Mouse (Mus musculus): Measurements from ENCODE around the gene Sde2. TPM values are rescaled to one million over a fixed set of nuclear protein-coding genes. Genes with fewer than 3 reads are reported as not detected.

The Sde2 gene
- total and polyA plus RNA-seq, 3 experiments = 43.2 to 72.2 (median 51.6) TPM

DNA sequence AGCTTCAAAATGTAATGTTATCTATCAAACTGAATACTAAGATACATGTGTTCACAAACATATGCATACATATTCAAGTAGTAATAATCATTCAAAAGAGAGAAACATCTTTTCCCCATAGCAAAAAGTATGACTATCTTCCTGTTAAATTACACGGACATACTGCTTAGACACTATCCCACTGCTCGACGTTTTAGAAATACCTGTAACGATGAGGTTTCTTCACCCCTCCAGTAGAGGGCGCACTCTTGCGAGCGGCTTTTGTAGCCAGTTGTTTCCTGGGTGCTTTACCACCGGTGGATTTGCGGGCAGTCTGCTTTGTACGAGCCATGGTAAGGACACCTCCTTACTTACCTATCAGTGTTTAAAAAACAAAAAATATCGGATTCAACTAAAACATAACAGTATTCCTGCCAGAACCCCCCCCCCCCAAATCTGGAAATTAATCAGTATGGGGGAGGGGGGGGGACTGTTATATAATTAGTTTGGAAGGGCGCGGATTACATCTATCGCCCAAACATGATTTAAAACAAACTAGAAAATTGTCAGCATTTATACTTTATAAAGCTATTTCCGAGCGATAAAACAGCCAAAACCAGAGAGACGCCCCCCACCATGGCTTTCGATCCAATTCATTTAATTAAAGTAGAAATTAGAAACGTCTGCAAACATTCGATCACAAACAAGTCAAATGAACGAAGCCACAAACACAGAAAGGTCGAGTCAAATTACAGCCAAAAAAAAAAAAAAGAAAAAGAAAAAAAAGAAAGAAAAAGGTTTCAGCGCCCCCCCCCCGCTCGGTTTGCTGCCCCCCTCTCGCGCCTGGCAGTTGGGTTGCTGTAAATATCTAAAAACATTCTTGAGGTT lies 39.1 kb upstream of the Sde2 start:
- ATAC-seq (ENCODE audit: extremely low read depth, insufficient number of reproducible peaks, low FRiP score, poor library complexity, severe bottlenecking) (no peak), DNase-seq (ENCODE audit: low spot score) (no peak)
- no peaks in the 10 kb centered on the region for H3K9me3 ChIP-seq (replicated peaks)
- TF ChIP-seq TAL1 (conservative IDR thresholded peaks at IDR 0.05; ENCODE audit: low read depth, low read length) = no peak
- TF ChIP-seq CTCF (IDR thresholded peaks at IDR 0.05; ENCODE audit: low read depth, low read length) = peak; percentile 61
- no peak for TF ChIP-seq GATA2 (IDR thresholded peaks at IDR 0.05; ENCODE audit: borderline replicate concordance, low read depth, low read length)
- no peak for TF ChIP-seq POLR2AphosphoS5 (IDR thresholded peaks at IDR 0.05; ENCODE audit: insufficient replicate concordance, low read depth, low read length)
- peaks cover 46% of the 10 kb centered on the region for H3K4me1 ChIP-seq (ENCODE audit: insufficient read depth, low read depth, low read length)
- peak overlapping the region; percentile 84 for H3K4me3 ChIP-seq (ENCODE audit: low read depth, low read length)
- H3K27me3 ChIP-seq (ENCODE audit: insufficient read depth, low read length) = no peaks in the 10 kb centered on the region
- H3K36me3 ChIP-seq (replicated peaks) = peaks cover 39% of the 10 kb centered on the region

DNA sequence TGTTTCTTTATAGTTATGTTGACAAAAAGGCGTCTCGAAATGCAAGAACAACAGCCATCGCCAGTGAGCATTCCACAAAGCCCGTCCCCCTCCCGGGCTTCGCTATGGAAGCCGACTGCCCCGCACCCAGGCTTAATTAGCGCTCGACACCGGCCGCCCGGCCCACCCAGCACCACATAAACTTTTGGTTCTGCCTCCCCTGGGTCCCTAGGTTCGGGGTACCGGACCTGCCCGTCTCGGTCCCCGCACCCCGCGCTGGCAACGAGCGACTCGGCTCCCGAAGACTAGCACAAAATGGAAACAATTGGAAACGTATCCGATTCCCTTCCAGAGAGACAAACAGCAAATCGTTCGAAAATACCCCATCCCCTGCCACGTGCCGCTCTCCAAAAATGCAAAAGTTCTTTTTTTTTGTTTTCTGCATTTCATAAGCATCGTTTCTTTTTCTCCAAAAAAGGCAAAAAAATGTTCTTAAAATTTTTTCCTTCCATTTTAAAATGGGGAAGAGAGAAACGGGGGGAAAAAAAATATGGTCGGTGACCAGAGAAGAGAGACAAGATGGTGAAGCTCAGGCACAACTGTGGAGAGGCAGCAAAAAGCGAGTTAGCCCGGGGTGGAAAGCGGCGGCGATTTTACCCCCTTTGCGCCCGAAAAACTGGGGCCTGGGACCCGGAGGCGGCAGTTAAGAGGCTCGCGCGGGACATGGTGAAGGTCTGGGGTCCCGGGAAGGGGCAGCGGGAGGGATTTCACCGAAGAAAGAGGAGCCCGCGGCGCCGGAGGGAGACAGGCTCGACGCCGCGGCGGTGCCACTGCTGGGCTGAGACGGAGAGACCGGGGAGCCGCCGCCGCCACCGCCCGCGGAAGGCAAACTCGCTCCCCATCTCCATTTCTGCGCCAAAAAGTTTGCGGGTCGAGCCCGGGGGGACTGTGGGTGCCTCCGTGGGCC lies 38.2 kb upstream of the Sde2 start:
- peaks cover 34% of the 10 kb centered on the region for H3K36me3 ChIP-seq (replicated peaks)
- H3K4me1 ChIP-seq (ENCODE audit: insufficient read depth, low read depth, low read length) = peaks cover 43% of the 10 kb centered on the region
- ATAC-seq (ENCODE audit: extremely low read depth, insufficient number of reproducible peaks, low FRiP score, poor library complexity, severe bottlenecking) (no peak), DNase-seq (ENCODE audit: low spot score) (no peak)
- no peaks in the 10 kb centered on the region for H3K9me3 ChIP-seq (replicated peaks)
- TF ChIP-seq POLR2AphosphoS5 (IDR thresholded peaks at IDR 0.05; ENCODE audit: insufficient replicate concordance, low read depth, low read length) (no peak), GATA1 (IDR thresholded peaks at IDR 0.05; ENCODE audit: borderline replicate concordance, low read length) (no peak), TAL1 (conservative IDR thresholded peaks at IDR 0.05; ENCODE audit: low read depth, low read length) (no peak), CTCF (IDR thresholded peaks at IDR 0.05; ENCODE audit: low read depth, low read length) (no peak), GATA2 (IDR thresholded peaks at IDR 0.05; ENCODE audit: borderline replicate concordance, low read depth, low read length) (no peak)
- peak overlapping the region; percentile 84 for H3K4me3 ChIP-seq (ENCODE audit: low read depth, low read length)
- H3K27me3 ChIP-seq (ENCODE audit: insufficient read depth, low read length) = no peaks in the 10 kb centered on the region

DNA sequence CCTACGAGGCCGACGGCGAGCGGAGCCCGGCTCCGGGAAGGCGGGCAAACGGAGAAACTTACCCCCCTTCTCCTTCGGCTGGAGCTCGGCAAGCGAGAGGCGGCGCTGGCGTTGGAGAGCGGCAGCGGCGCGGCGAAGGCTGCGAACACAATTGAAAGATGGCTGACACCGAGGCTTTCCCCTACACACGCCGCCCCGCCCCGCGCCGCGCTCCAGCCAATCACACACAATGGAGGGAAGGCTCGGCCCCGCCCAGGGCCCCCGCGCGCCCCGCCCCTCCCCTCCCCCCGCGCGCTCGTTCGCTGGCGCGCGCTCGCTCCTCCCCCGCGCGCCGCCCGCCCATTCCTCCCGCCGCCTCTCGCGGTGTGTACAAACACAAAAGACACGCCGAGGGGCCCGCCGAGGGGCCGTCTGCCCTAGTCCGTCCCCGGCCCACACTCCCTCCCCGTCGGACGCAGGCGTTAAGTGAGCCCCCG lies 37.5 kb upstream of the Sde2 start:
- H3K27me3 ChIP-seq (ENCODE audit: insufficient read depth, low read length) = no peaks in the 10 kb centered on the region
- no peaks in the 10 kb centered on the region for H3K9me3 ChIP-seq (replicated peaks)
- peak overlapping the region; percentile 84 for H3K4me3 ChIP-seq (ENCODE audit: low read depth, low read length)
- TF ChIP-seq TAL1 (conservative IDR thresholded peaks at IDR 0.05; ENCODE audit: low read depth, low read length) = no peak
- no peak for TF ChIP-seq POLR2AphosphoS5 (IDR thresholded peaks at IDR 0.05; ENCODE audit: insufficient replicate concordance, low read depth, low read length)
- no peak for TF ChIP-seq GATA1 (IDR thresholded peaks at IDR 0.05; ENCODE audit: borderline replicate concordance, low read length)
- TF ChIP-seq GATA2 (IDR thresholded peaks at IDR 0.05; ENCODE audit: borderline replicate concordance, low read depth, low read length) = no peak
- TF ChIP-seq CTCF (IDR thresholded peaks at IDR 0.05; ENCODE audit: low read depth, low read length) = no peak
- H3K36me3 ChIP-seq (replicated peaks) = peaks cover 35% of the 10 kb centered on the region
- H3K4me1 ChIP-seq (ENCODE audit: insufficient read depth, low read depth, low read length) = peaks cover 45% of the 10 kb centered on the region
- peak; percentile 84 for DNase-seq (ENCODE audit: low spot score)
- peak; percentile 74 for ATAC-seq (ENCODE audit: extremely low read depth, insufficient number of reproducible peaks, low FRiP score, poor library complexity, severe bottlenecking)

DNA sequence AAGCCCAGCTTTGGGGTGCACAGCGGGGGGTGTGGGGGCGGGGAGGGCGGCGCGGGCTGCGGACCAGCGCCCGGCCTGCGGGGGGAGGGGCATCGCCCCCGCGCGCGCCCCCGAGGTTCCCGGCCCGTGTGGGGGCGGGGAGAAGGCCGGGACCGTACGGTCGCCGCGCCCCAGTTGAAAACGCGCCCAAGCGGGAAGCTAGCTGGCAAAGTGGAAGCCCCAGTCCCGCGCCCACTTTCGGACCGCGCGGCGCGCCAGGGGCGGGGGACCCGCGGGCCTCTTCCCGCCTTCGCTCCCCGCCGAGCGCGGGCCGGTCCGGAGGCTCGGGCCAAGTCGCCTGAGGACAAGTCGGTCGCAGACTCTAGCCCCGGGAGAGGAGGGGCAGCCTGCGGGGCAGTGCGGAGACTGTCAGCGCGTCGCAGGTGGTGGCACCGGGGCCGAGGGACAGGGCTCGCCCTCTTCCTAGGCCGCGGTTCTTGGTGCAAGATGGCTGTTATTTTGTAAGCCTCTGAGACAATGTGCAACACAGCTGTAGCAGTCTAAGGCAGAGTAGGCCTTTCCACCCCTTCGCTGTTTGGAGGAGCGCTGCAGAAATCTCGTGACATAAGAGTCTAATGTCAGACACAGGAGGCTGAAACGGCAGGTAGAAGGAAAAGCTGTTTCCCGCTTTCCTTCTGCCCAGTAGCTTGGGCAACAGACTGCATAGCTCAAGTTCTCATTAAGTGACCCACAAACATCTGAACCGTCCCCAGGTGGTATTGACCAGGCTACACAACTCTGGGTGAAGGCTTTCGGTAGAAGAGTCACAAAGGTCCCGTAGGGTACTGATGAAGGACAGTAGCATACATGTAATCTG lies 36.8 kb upstream of the Sde2 start, which contains the start of gene H3f3a:
H3f3a (minus strand) TSS at position 59 of the 856 bp plus-strand sequence.
- DNase-seq (ENCODE audit: low spot score) (no peak), ATAC-seq (ENCODE audit: extremely low read depth, insufficient number of reproducible peaks, low FRiP score, poor library complexity, severe bottlenecking) (no peak)
- H3K4me1 ChIP-seq (ENCODE audit: insufficient read depth, low read depth, low read length) = peaks cover 44% of the 10 kb centered on the region
- TF ChIP-seq POLR2AphosphoS5 (IDR thresholded peaks at IDR 0.05; ENCODE audit: insufficient replicate concordance, low read depth, low read length) (no peak), GATA1 (IDR thresholded peaks at IDR 0.05; ENCODE audit: borderline replicate concordance, low read length) (no peak), GATA2 (IDR thresholded peaks at IDR 0.05; ENCODE audit: borderline replicate concordance, low read depth, low read length) (no peak), TAL1 (conservative IDR thresholded peaks at IDR 0.05; ENCODE audit: low read depth, low read length) (no peak), CTCF (IDR thresholded peaks at IDR 0.05; ENCODE audit: low read depth, low read length) (no peak)
- H3K27me3 ChIP-seq (ENCODE audit: insufficient read depth, low read length) = no peaks in the 10 kb centered on the region
- H3K9me3 ChIP-seq (replicated peaks) = no peaks in the 10 kb centered on the region
- peaks cover 29% of the 10 kb centered on the region for H3K36me3 ChIP-seq (replicated peaks)
- H3K4me3 ChIP-seq (ENCODE audit: low read depth, low read length) = peak within 1 kb of the TSS; percentile 84

GRCm38 (mm10) chr1:180815371-180816024 lies 35.4 kb upstream of the Sde2 start:
- no peaks in the 10 kb centered on the region for H3K9me3 ChIP-seq (replicated peaks)
- H3K4me1 ChIP-seq (ENCODE audit: insufficient read depth, low read depth, low read length) = peaks cover 32% of the 10 kb centered on the region
- H3K4me3 ChIP-seq (ENCODE audit: low read depth, low read length) = no peak overlapping the region
- ATAC-seq (ENCODE audit: extremely low read depth, insufficient number of reproducible peaks, low FRiP score, poor library complexity, severe bottlenecking) (no peak), DNase-seq (ENCODE audit: low spot score) (no peak)
- H3K27me3 ChIP-seq (ENCODE audit: insufficient read depth, low read length) = no peaks in the 10 kb centered on the region
- H3K36me3 ChIP-seq (replicated peaks) = peaks cover 17% of the 10 kb centered on the region
- no peak for TF ChIP-seq TAL1 (conservative IDR thresholded peaks at IDR 0.05; ENCODE audit: low read depth, low read length)
- no peak for TF ChIP-seq GATA2 (IDR thresholded peaks at IDR 0.05; ENCODE audit: borderline replicate concordance, low read depth, low read length)
- TF ChIP-seq POLR2AphosphoS5 (IDR thresholded peaks at IDR 0.05; ENCODE audit: insufficient replicate concordance, low read depth, low read length) = no peak
- no peak for TF ChIP-seq CTCF (IDR thresholded peaks at IDR 0.05; ENCODE audit: low read depth, low read length)
- TF ChIP-seq GATA1 (IDR thresholded peaks at IDR 0.05; ENCODE audit: borderline replicate concordance, low read length) = no peak
